Mouse (Mus musculus): ENCODE data around the gene Naa80. TPM values are rescaled to one million over a fixed set of nuclear protein-coding genes. Genes with fewer than 3 reads are reported as not detected.
A peak's percentile ranks its signal among the peaks of the same experiment; 100 is the strongest.

Gene Naa80
- polyA plus RNA-seq (2016; fragmentation: Nextera tagmentation; extraction: Ambion mirVana): 12.6 and 15.8 TPM in 2 replicates

DNA sequence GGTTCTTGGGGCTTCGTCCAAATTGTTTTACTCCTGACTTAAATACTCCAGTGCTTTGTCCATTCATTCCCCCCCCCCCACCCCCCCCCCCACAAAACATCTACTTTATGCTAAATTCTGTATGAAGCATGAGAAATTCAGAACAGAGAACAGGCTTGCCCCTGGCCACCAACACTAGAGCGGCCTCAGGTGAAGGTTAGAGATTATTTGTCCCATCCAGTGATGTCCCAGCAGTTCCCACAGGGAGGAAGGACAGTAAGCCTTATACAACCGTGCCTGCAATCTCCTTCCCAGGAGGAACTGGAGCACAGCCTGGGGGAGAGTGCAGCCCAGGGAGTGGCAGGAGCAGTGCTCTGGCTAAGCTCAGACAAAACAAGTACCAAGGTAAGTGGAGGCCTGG is at the start of gene Naa80:
Gene Naa80 (plus strand): TSS at position 301 of the 400 bp plus-strand sequence.
- no peaks in the 10 kb centered on the region for H3K27me3 ChIP-seq (replicated peaks)
- WGBS: 81% methylated on average over 3 of the region's 3 CpGs
- no peak within 1 kb of the TSS for H3K4me3 ChIP-seq
- H3K9me3 ChIP-seq: no peaks in the 10 kb centered on the region
- peaks cover 21% of the 10 kb centered on the region for H3K36me3 ChIP-seq
- H3K27ac ChIP-seq: no peak within 1 kb of the TSS
- H3K4me2 ChIP-seq (replicated peaks): peak within 1 kb of the TSS; percentile 95; the same call in 1 of the 2 replicates
- 0 out of 2 replicates have a peak within 1 kb of the TSS, but pooled peaks have one; percentile 8 for H3K9ac ChIP-seq
- no peak for ATAC-seq (ENCODE audit: low FRiP score, low read depth)
- peaks cover 43% of the 10 kb centered on the region for H3K4me1 ChIP-seq

DNA sequence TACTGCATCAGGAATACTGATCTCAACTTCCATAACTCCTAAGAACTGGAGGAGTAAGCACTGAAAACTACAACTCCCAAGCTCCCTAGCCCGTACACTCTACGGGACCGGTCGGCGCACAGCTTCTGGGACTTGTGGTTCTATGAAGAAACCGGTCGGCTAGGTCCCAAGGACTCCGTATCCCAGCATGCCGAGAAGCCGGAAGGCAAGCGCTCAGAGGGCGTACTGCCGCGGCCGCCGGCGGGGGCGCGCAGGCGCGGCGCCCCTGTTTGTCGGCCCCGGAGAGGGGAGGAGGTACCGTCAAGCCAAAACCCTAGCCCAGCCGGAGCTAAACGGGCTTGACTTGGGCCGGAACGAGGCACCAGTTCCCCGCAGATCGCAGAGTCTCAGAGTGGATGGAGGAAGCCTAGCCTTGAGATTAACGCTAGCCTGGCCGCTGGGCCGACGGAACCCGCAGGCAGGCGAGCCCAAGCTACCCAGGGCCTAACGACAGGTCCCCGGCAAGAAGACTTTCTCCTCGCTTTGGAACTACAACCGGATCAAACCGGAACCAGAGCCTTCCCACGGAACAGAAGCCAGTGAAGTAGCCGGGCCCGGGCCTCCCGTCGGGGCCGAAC is 44.8 kb upstream of the Naa80 start, which contains the start of gene Tmem115:
Gene Tmem115 (plus strand): TSS at position 155 of the 617 bp plus-strand sequence.
- H3K27ac ChIP-seq: no peak within 1 kb of the TSS
- peak within 1 kb of the TSS; percentile 88 for H3K9ac ChIP-seq
- H3K36me3 ChIP-seq: peaks cover 14% of the 10 kb centered on the region
- WGBS: under 1% methylated on average over 48 of the region's 48 CpGs
- H3K27me3 ChIP-seq (replicated peaks): no peaks in the 10 kb centered on the region
- peak; percentile 99 for ATAC-seq (ENCODE audit: low FRiP score, low read depth)
- peaks cover 34% of the 10 kb centered on the region for H3K4me1 ChIP-seq
- H3K4me2 ChIP-seq (replicated peaks): peak within 1 kb of the TSS; percentile 100
- no peaks in the 10 kb centered on the region for H3K9me3 ChIP-seq
- H3K4me3 ChIP-seq: peak within 1 kb of the TSS; percentile 77

- peak overlapping the region; percentile 88 for H3K9ac ChIP-seq
- H3K4me1 ChIP-seq: peaks cover 34% of the 10 kb centered on the region
- H3K36me3 ChIP-seq: peaks cover 22% of the 10 kb centered on the region
- no peaks in the 10 kb centered on the region for H3K27me3 ChIP-seq (replicated peaks)
- under 1% methylated on average over 40 of the region's 40 CpGs for WGBS
- ATAC-seq (ENCODE audit: low FRiP score, low read depth): peak; percentile 29
- H3K27ac ChIP-seq: no peak overlapping the region
- H3K4me3 ChIP-seq: peak overlapping the region; percentile 77
- peak overlapping the region; percentile 100 for H3K4me2 ChIP-seq (replicated peaks)
- no peaks in the 10 kb centered on the region for H3K9me3 ChIP-seq
Observed at GRCm38 (mm10) chr9:107534408-107535202, 44.1 kb upstream of the Naa80 start.

DNA sequence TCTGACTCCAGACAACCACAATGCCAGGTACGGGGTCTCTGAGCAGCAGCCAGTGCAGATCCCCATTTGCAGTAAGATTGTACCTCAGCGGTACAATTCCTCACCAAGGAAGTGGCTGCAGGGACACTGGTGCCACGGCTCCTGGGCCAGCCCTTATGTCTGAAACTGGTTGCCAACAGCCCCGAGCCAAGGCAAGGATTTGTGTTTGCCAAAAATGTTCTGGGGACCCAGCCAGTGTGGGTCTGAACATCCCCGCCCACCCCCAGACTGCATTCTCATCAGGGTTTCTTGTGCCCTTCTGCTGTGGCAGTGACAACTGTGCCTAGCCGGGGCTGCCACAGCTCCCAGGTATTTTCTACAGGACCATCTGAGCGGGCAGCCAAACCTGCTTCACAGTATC is 40.5 kb upstream of the Naa80 start:
- no peak for ATAC-seq (ENCODE audit: low FRiP score, low read depth)
- Histone ChIP-seq H3K4me3 (no peak overlapping the region), H3K27ac (no peak overlapping the region), H3K36me3 (peaks cover 30% of the 10 kb centered on the region), H3K4me2 (replicated peaks) (no peak overlapping the region), H3K27me3 (replicated peaks) (no peaks in the 10 kb centered on the region), H3K9ac (no peak overlapping the region), H3K4me1 (peaks cover 54% of the 10 kb centered on the region), H3K9me3 (no peaks in the 10 kb centered on the region)
- WGBS: 93% methylated on average over 7 of the region's 7 CpGs

DNA sequence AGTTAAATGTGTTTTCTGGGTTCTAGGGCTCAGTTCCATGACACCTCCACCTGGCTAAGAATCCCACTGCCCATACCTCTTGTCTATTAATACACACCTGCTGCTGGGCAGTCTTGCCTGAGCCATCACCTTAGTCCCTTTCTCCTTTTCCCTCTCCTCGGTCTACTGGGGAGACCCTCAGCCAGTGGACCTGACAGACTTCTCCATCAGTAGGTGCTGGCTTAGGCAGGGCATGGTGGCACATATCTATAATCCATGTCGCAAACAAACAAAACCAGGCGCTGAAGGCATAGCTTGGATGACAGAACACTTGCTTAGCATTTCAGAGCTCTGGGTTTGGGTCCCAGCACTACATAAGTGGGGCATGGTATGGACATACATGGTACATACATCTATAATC is 40.0 kb upstream of the Naa80 start:
- H3K9me3 ChIP-seq: no peaks in the 10 kb centered on the region
- H3K27me3 ChIP-seq (replicated peaks): no peaks in the 10 kb centered on the region
- H3K4me2 ChIP-seq (replicated peaks): no peak overlapping the region
- peaks cover 35% of the 10 kb centered on the region for H3K36me3 ChIP-seq
- H3K4me1 ChIP-seq: peaks cover 54% of the 10 kb centered on the region
- no peak for ATAC-seq (ENCODE audit: low FRiP score, low read depth)
- H3K9ac ChIP-seq: no peak overlapping the region
- WGBS: 95% methylated on average over 3 of the region's 3 CpGs
- H3K27ac ChIP-seq: no peak overlapping the region
- no peak overlapping the region for H3K4me3 ChIP-seq

DNA sequence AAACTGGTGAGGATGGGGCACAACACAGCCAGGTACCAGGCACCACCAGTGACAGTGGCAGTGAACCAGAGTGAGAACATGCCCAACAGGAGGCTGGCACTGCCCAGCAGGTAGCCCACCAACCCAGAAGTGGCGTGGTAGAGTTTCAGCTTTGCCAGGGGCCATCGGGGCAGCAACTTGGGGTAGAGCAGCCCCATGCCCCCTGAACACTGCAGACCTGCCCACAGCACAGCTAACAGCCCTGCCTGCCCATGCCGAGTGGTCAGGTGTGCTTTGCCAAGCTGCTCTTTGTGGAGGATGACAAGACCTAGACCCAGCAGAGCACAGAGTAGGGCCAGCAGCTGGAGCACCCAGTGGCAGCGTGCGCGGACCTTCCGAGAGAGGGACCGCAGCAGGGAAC is 38.7 kb upstream of the Naa80 start:
- Histone ChIP-seq H3K9me3 (no peaks in the 10 kb centered on the region), H3K36me3 (peaks cover 46% of the 10 kb centered on the region), H3K27me3 (replicated peaks) (no peaks in the 10 kb centered on the region), H3K27ac (no peak overlapping the region), H3K4me2 (replicated peaks) (no peak overlapping the region), H3K4me3 (no peak overlapping the region), H3K4me1 (peaks cover 47% of the 10 kb centered on the region), H3K9ac (no peak overlapping the region)
- no peak for ATAC-seq (ENCODE audit: low FRiP score, low read depth)
- 93% methylated on average over 8 of the region's 8 CpGs for WGBS

- no peak for ATAC-seq (ENCODE audit: low FRiP score, low read depth)
- Histone ChIP-seq H3K36me3 (peaks cover 50% of the 10 kb centered on the region), H3K9me3 (no peaks in the 10 kb centered on the region), H3K27me3 (replicated peaks) (no peaks in the 10 kb centered on the region), H3K4me1 (peaks cover 43% of the 10 kb centered on the region), H3K4me2 (replicated peaks) (peak overlapping the region; percentile 90; the same call in 1 of the 2 replicates), H3K4me3 (no peak overlapping the region), H3K27ac (no peak overlapping the region), H3K9ac (no peak overlapping the region)
- WGBS: 73% methylated on average over 4 of the region's 4 CpGs
Observed at GRCm38 (mm10) chr9:107540420-107540819, 38.3 kb upstream of the Naa80 start.

DNA sequence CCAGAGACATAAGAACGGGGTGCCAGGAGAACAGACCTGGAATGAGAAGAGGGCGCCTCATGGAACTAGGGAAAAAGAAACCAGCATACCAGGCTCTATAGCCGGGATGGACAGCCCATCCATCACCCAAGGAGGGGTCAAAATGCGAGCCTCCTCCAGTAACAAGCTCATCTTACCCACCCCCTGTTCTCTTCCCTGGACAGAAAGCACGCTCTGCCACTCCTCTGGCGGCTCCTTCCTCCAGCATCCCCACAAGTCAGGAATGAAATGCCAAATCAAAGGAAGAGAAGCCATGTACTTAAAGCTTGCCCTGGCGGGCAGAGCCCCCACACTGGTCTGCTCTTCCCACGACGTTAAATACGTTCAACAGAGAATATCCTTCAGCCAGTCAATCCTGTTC is 37.7 kb upstream of the Naa80 start:
- 30% methylated on average over 10 of the region's 10 CpGs for WGBS

DNA sequence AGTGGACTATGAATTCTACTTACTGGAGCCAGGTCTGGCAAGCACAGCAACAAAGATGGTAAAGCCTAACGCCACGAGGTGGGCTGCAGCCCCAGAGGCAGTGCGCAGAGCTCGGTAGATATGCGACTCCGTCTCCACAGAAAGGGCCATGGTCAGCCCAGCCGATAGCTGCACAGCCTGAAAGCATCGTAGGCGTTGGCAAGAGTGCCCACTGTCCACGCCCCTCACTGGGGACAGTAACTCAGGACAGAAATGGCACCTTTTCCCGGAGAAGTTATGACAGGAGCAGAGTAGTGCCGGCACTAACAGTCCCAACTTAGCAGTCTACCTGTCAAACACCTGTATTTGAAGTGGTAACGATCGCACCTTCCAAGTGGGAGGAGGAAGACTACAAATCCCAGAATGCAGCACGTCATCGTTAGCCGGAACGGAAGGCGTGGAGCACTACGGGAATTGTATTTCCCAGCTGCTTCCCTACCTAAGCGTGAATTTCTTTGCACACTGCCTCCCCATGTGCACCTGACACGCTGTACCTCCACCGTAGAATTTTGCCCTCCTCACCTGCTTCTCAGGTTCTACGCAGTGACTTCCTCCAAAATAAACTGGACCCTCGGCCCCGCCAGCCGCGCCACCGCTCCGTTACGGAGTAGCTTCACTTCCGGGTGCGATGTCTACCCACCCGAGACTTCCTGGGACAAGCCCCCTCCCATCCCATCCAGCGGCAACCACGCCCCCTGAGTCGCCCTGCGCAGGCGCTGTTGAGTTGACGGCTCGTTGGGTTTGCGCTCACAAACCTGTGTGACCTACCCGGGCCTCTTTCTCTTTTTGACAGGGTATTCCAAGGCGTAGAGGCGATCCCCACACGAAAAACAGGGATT is 37.0 kb upstream of the Naa80 start, which contains the start of the genes Cyb561d2 and Nprl2:
Gene Cyb561d2 (minus strand): TSS at position 720 of the 878 bp plus-strand sequence.
Gene Nprl2 (plus strand): TSS at position 753 of the 878 bp plus-strand sequence.
- no peak within 1 kb of the TSS for H3K27ac ChIP-seq
- no peaks in the 10 kb centered on the region for H3K27me3 ChIP-seq (replicated peaks)
- H3K4me3 ChIP-seq: peak within 1 kb of the TSS; percentile 65
- peaks cover 50% of the 10 kb centered on the region for H3K36me3 ChIP-seq
- H3K9me3 ChIP-seq: no peaks in the 10 kb centered on the region
- ATAC-seq (ENCODE audit: low FRiP score, low read depth): peak; percentile 81
- under 1% methylated on average over 46 of the region's 46 CpGs for WGBS
- H3K4me1 ChIP-seq: peaks cover 34% of the 10 kb centered on the region
- peak within 1 kb of the TSS; percentile 69 for H3K9ac ChIP-seq
- H3K4me2 ChIP-seq (replicated peaks): peak within 1 kb of the TSS; percentile 90

More for the DNA sequence above, 37.7 kb upstream of the Naa80 start:
- Histone ChIP-seq H3K9ac (peak overlapping the region; percentile 69; the same call in 1 of the 2 replicates), H3K27me3 (replicated peaks) (no peaks in the 10 kb centered on the region), H3K4me2 (replicated peaks) (peak overlapping the region; percentile 90), H3K27ac (no peak overlapping the region), H3K4me1 (peaks cover 37% of the 10 kb centered on the region), H3K4me3 (peak overlapping the region; percentile 65), H3K36me3 (peaks cover 50% of the 10 kb centered on the region), H3K9me3 (no peaks in the 10 kb centered on the region)
- no peak for ATAC-seq (ENCODE audit: low FRiP score, low read depth)

DNA sequence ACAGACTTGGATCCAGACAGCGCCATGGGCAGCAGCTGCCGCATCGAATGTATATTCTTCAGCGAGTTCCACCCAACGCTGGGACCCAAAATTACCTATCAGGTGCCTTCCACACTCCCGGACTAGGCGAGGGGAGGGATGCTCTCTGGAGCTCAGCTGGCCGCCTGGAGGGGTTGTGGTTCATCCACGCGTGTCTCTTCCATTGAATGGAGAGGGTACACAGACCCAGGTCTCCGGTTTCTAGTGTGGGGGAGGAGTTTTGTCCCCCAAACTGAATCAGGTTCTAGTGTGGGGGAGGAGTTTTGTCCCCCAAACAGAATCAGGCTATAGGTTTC is 36.4 kb upstream of the Naa80 start:
- Histone ChIP-seq H3K4me3 (peak overlapping the region; percentile 65), H3K27me3 (replicated peaks) (no peaks in the 10 kb centered on the region), H3K4me1 (peaks cover 34% of the 10 kb centered on the region), H3K36me3 (peaks cover 50% of the 10 kb centered on the region), H3K27ac (no peak overlapping the region), H3K9ac (peak overlapping the region; percentile 69), H3K9me3 (no peaks in the 10 kb centered on the region), H3K4me2 (replicated peaks) (peak overlapping the region; percentile 90)
- 2% methylated on average over 11 of the region's 11 CpGs for WGBS
- ATAC-seq (ENCODE audit: low FRiP score, low read depth): peak; percentile 13

DNA sequence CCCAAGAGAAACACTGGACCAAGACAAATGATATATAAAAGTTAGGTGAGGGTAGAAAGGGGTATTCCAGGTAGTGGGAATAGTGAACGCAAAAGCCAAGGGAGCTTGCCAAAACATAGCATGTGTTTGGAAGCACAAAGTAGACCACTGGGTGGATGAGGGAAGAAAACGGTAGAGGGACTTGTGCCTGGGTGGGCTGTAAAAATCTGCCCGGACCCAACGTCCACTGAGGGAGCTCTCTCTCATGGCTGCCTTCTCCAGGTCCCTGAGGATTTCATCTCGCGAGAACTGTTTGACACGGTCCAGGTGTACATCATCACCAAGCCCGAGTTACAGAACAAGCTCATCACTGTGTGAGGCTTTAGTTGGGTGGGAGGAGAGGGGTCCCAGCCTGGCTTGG is 36.0 kb upstream of the Naa80 start:
- H3K36me3 ChIP-seq: peaks cover 47% of the 10 kb centered on the region
- no peaks in the 10 kb centered on the region for H3K27me3 ChIP-seq (replicated peaks)
- H3K9me3 ChIP-seq: no peaks in the 10 kb centered on the region
- peaks cover 34% of the 10 kb centered on the region for H3K4me1 ChIP-seq
- H3K4me3 ChIP-seq: peak overlapping the region; percentile 65
- H3K27ac ChIP-seq: no peak overlapping the region
- H3K4me2 ChIP-seq (replicated peaks): peak overlapping the region; percentile 90
- ATAC-seq (ENCODE audit: low FRiP score, low read depth): no peak
- peak overlapping the region; percentile 69 for H3K9ac ChIP-seq
- WGBS: 57% methylated on average over 8 of the region's 8 CpGs

All from neural tube, embryonic 12.5 days (tissue).